Mouse (Mus musculus) ES-Bruce4 (cell line): ENCODE data around the gene Nkx1-1. TPM values are rescaled to one million over a fixed set of nuclear protein-coding genes. Genes with fewer than 3 reads are reported as not detected.

ENCODE experiments used
- H3K27ac ChIP-seq: 2 replicates; pipeline ENCODE4 v1.5.1; 2012; ENCODE audit warnings: low read length, inconsistent platforms; ENCODE audit not compliant: insufficient read depth
- H3K27me3 ChIP-seq: 2 replicates; pipeline ENCODE4 v1.6.1; 2012; ENCODE audit warnings: mild to moderate bottlenecking, low read length, inconsistent platforms; ENCODE audit not compliant: control insufficient read depth, poor library complexity, insufficient read depth, severe bottlenecking
- H3K36me3 ChIP-seq: 2 replicates; pipeline ENCODE4 v1.6.1; 2012; ENCODE audit warnings: inconsistent platforms, mild to moderate bottlenecking, low read length, moderate library complexity; ENCODE audit not compliant: control insufficient read depth, poor library complexity, insufficient read depth, severe bottlenecking
- H3K4me1 ChIP-seq: one replicate; pipeline ENCODE4 v1.8.1; 2011; ENCODE audit warnings: low read length; ENCODE audit not compliant: control insufficient read depth, insufficient read depth
- H3K4me3 ChIP-seq: 2 replicates; pipeline ENCODE4 v1.5.1; 2011; ENCODE audit warnings: low read depth, mild to moderate bottlenecking, low read length
- H3K9ac ChIP-seq: 2 replicates; pipeline ENCODE4 v1.6.1; 2012; ENCODE audit warnings: low read depth, mild to moderate bottlenecking, inconsistent platforms; ENCODE audit not compliant: poor library complexity, severe bottlenecking
- H3K9me3 ChIP-seq: replicated peaks from 2 replicates; pipeline ENCODE4 v1.6.1; 2012; ENCODE audit warnings: mild to moderate bottlenecking, low read length, inconsistent platforms; ENCODE audit not compliant: control insufficient read depth, poor library complexity, insufficient read depth, severe bottlenecking
- CTCF ChIP-seq: IDR thresholded peaks from one replicate; pipeline ENCODE4 v1.8.1; 2011; ENCODE audit warnings: low read depth, low read length
- EP300 ChIP-seq: IDR thresholded peaks from 2 replicates; pipeline ENCODE4 v1.6.1; 2011; ENCODE audit warnings: low read depth, low read length; ENCODE audit not compliant: insufficient read depth
- POLR2A ChIP-seq: IDR thresholded peaks from one replicate; pipeline ENCODE4 v1.8.1; 2011; ENCODE audit warnings: low read length; ENCODE audit not compliant: insufficient read depth
- polyA plus RNA-seq: library from polyadenylated mRNA; stranded (reverse); fragments of >200 nt; gene quantifications from 2 replicates; pipeline ENCODE4 v1.2.4, GENCODE M21; 2011; ENCODE audit warnings: low read depth; ENCODE audit not compliant: missing spikeins, insufficient read depth, insufficient read length

Nkx1-1 gene
- polyA plus RNA-seq, 1 experiment: not detected

DNA sequence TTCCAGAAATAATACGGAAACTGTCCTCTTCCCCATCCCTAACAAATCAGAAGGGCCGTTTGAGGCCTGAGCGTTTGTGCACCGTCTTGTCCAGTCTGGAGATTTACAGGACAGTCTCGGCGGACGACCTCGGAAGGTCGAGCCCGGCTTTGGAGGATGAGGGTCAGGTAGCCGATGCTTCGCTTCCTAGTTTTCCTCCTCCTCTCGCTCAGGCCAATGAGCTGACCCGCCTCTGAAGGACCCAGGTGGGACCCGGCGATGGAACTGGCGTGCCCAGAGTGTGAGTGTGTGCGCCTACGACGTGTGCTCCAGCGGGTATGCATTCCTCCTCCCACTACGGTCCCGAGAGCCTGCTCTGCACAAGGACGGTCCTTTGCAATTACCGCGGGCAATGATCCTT is 1.4 kb upstream of the Nkx1-1 start:
- Histone ChIP-seq H3K9me3 (no peaks in the 10 kb centered on the region), H3K27me3 (peaks cover 37% of the 10 kb centered on the region), H3K36me3 (no peaks in the 10 kb centered on the region), H3K9ac (no peak overlapping the region), H3K27ac (no peak overlapping the region), H3K4me3 (no peak overlapping the region), H3K4me1 (no peaks in the 10 kb centered on the region)
- TF ChIP-seq POLR2A (no peak), EP300 (no peak), CTCF (no peak)

- Histone ChIP-seq H3K9me3 (no peaks in the 10 kb centered on the region), H3K27ac (no peak overlapping the region), H3K27me3 (peaks cover 40% of the 10 kb centered on the region), H3K4me3 (peak overlapping the region; percentile 18; the same call in 1 of the 2 replicates), H3K36me3 (no peaks in the 10 kb centered on the region), H3K9ac (peak overlapping the region; percentile 15; the same call in 1 of the 2 replicates), H3K4me1 (no peaks in the 10 kb centered on the region)
- TF ChIP-seq CTCF: no peak
- TF ChIP-seq POLR2A: no peak
- no peak for TF ChIP-seq EP300
Observed at GRCm38 (mm10) chr5:33434141-33434780, 485 bp upstream of the Nkx1-1 start.

GRCm38 (mm10) chr5:33432057-33432935 is 1.5 kb downstream of the Nkx1-1 start:
- Histone ChIP-seq H3K4me1 (no peaks in the 10 kb centered on the region), H3K4me3 (0 out of 2 replicates have a peak overlapping the region, but pooled peaks have one; percentile 24)

GRCm38 (mm10) chr5:33431173-33432005 is 2.4 kb downstream of the Nkx1-1 start:
- Histone ChIP-seq H3K4me3 (peak overlapping the region; percentile 22; the same call in 1 of the 2 replicates), H3K9ac (peak overlapping the region; percentile 19; the same call in 1 of the 2 replicates), H3K4me1 (no peaks in the 10 kb centered on the region), H3K9me3 (no peaks in the 10 kb centered on the region), H3K36me3 (no peaks in the 10 kb centered on the region), H3K27ac (no peak overlapping the region), H3K27me3 (peaks cover 40% of the 10 kb centered on the region)
- TF ChIP-seq EP300 (no peak), CTCF (no peak), POLR2A (no peak)

More at GRCm38 (mm10) chr5:33432057-33432935, 1.5 kb downstream of the Nkx1-1 start:
- no peak overlapping the region for H3K27ac ChIP-seq
- H3K9me3 ChIP-seq: no peaks in the 10 kb centered on the region
- H3K36me3 ChIP-seq: no peaks in the 10 kb centered on the region
- TF ChIP-seq CTCF (no peak), EP300 (no peak), POLR2A (no peak)
- H3K9ac ChIP-seq: no peak overlapping the region
- H3K27me3 ChIP-seq: peaks cover 40% of the 10 kb centered on the region

DNA sequence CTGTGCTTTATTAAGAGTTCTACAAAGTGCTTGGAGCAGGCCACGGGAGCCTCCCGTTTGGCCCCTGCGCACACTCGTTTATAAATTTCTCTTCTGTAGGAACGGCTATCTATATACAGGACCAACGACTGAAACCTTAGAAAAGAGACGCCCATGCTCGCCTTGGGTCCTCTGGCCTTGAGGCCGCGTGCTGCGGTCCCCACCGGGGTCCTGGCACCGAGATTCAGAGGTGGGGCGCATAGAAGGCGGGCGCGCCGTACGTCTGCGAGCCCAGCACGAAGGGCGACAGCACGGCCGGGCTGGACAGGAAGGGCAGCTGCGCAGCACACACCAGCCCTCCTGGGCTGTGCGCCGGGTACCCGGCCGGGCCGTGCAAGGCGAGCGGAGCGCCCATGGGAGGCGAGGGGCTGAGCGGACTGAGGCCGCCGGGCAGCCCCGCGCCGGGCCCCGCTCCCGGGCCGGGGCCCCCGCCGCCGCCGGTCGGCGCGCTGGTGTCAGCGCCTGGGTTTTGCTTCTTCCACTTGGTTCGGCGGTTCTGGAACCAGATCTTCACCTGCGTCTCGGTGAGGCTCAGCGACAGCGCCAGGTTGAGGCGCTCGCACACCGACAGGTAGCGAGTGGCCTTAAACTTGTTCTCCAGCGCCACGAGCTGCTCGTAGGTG is 3.1 kb downstream of the Nkx1-1 start:
- peaks cover 40% of the 10 kb centered on the region for H3K27me3 ChIP-seq
- H3K9me3 ChIP-seq: no peaks in the 10 kb centered on the region
- no peak for TF ChIP-seq CTCF
- TF ChIP-seq EP300: no peak
- TF ChIP-seq POLR2A: no peak
- H3K27ac ChIP-seq: no peak overlapping the region
- H3K4me1 ChIP-seq: no peaks in the 10 kb centered on the region
- H3K9ac ChIP-seq: peak overlapping the region; percentile 19; the same call in 1 of the 2 replicates
- no peaks in the 10 kb centered on the region for H3K36me3 ChIP-seq
- peak overlapping the region; percentile 22 for H3K4me3 ChIP-seq
